Mouse (Mus musculus): ENCODE results near the gene Haspin. TPM values are rescaled to one million over a fixed set of nuclear protein-coding genes. Genes with fewer than 3 reads are reported as not detected.

Gene Haspin
- polyA plus RNA-seq, 1 experiment = 14.0 TPM

- H3K36me3 ChIP-seq (ENCODE audit: control insufficient read depth, insufficient read depth, low read length, poor library complexity, severe bottlenecking) = no peaks in the 10 kb centered on the region
- no peak for TF ChIP-seq EP300 (IDR thresholded peaks at IDR 0.05; ENCODE audit: insufficient read depth, low read depth, low read length)
- TF ChIP-seq POLR2A (IDR thresholded peaks at IDR 0.05; ENCODE audit: insufficient read depth, low read length) = no peak
- TF ChIP-seq CTCF (IDR thresholded peaks at IDR 0.05; ENCODE audit: low read depth, low read length) = no peak
- no peaks in the 10 kb centered on the region for H3K9me3 ChIP-seq (replicated peaks; ENCODE audit: control insufficient read depth, insufficient read depth, low read length, poor library complexity, severe bottlenecking)
- no peak overlapping the region for H3K9ac ChIP-seq (ENCODE audit: low read depth, poor library complexity, severe bottlenecking)
- peaks cover 2% of the 10 kb centered on the region for H3K4me1 ChIP-seq (ENCODE audit: control insufficient read depth, insufficient read depth, low read length)
- H3K4me3 ChIP-seq (ENCODE audit: low read depth, low read length) = no peak overlapping the region
- H3K27me3 ChIP-seq (ENCODE audit: control insufficient read depth, insufficient read depth, low read length, poor library complexity, severe bottlenecking) = no peaks in the 10 kb centered on the region
- H3K27ac ChIP-seq (ENCODE audit: insufficient read depth, low read length) = peak overlapping the region; percentile 53; the same call in 1 of the 2 replicates
Measured at GRCm38 (mm10) chr11:73148209-73148608, 10.1 kb upstream of the Haspin start.

GRCm38 (mm10) chr11:73146975-73147365 lies 8.9 kb upstream of the Haspin start:
- Histone ChIP-seq H3K27me3 (ENCODE audit: control insufficient read depth, insufficient read depth, low read length, poor library complexity, severe bottlenecking) (no peaks in the 10 kb centered on the region), H3K4me3 (ENCODE audit: low read depth, low read length) (no peak overlapping the region), H3K4me1 (ENCODE audit: control insufficient read depth, insufficient read depth, low read length) (peaks cover 2% of the 10 kb centered on the region), H3K9ac (ENCODE audit: low read depth, poor library complexity, severe bottlenecking) (peak overlapping the region; percentile 22; the same call in 1 of the 2 replicates), H3K9me3 (replicated peaks; ENCODE audit: control insufficient read depth, insufficient read depth, low read length, poor library complexity, severe bottlenecking) (no peaks in the 10 kb centered on the region), H3K36me3 (ENCODE audit: control insufficient read depth, insufficient read depth, low read length, poor library complexity, severe bottlenecking) (no peaks in the 10 kb centered on the region), H3K27ac (ENCODE audit: insufficient read depth, low read length) (no peak overlapping the region)
- no peak for TF ChIP-seq CTCF (IDR thresholded peaks at IDR 0.05; ENCODE audit: low read depth, low read length)
- TF ChIP-seq EP300 (IDR thresholded peaks at IDR 0.05; ENCODE audit: insufficient read depth, low read depth, low read length) = 0 out of 2 replicates have a peak, but pooled peaks have one; percentile 12

- Histone ChIP-seq H3K4me3 (ENCODE audit: low read depth, low read length) (no peak overlapping the region), H3K27me3 (ENCODE audit: control insufficient read depth, insufficient read depth, low read length, poor library complexity, severe bottlenecking) (no peaks in the 10 kb centered on the region), H3K9me3 (replicated peaks; ENCODE audit: control insufficient read depth, insufficient read depth, low read length, poor library complexity, severe bottlenecking) (no peaks in the 10 kb centered on the region), H3K4me1 (ENCODE audit: control insufficient read depth, insufficient read depth, low read length) (peaks cover 2% of the 10 kb centered on the region), H3K36me3 (ENCODE audit: control insufficient read depth, insufficient read depth, low read length, poor library complexity, severe bottlenecking) (no peaks in the 10 kb centered on the region), H3K9ac (ENCODE audit: low read depth, poor library complexity, severe bottlenecking) (0 out of 2 replicates have a peak overlapping the region, but pooled peaks have one; percentile 22), H3K27ac (ENCODE audit: insufficient read depth, low read length) (peak overlapping the region; percentile 7)
- TF ChIP-seq CTCF (IDR thresholded peaks at IDR 0.05; ENCODE audit: low read depth, low read length) (no peak), POLR2A (IDR thresholded peaks at IDR 0.05; ENCODE audit: insufficient read depth, low read length) (no peak), EP300 (IDR thresholded peaks at IDR 0.05; ENCODE audit: insufficient read depth, low read depth, low read length) (no peak)
Measured at GRCm38 (mm10) chr11:73146026-73146974, 8.2 kb upstream of the Haspin start.

- TF ChIP-seq POLR2A (IDR thresholded peaks at IDR 0.05; ENCODE audit: insufficient read depth, low read length) = no peak
- TF ChIP-seq EP300 (IDR thresholded peaks at IDR 0.05; ENCODE audit: insufficient read depth, low read depth, low read length) = no peak
- no peak for TF ChIP-seq CTCF (IDR thresholded peaks at IDR 0.05; ENCODE audit: low read depth, low read length)
- Histone ChIP-seq H3K27me3 (ENCODE audit: control insufficient read depth, insufficient read depth, low read length, poor library complexity, severe bottlenecking) (no peaks in the 10 kb centered on the region), H3K4me1 (ENCODE audit: control insufficient read depth, insufficient read depth, low read length) (peaks cover 2% of the 10 kb centered on the region), H3K36me3 (ENCODE audit: control insufficient read depth, insufficient read depth, low read length, poor library complexity, severe bottlenecking) (no peaks in the 10 kb centered on the region), H3K27ac (ENCODE audit: insufficient read depth, low read length) (no peak overlapping the region), H3K9me3 (replicated peaks; ENCODE audit: control insufficient read depth, insufficient read depth, low read length, poor library complexity, severe bottlenecking) (no peaks in the 10 kb centered on the region), H3K9ac (ENCODE audit: low read depth, poor library complexity, severe bottlenecking) (no peak overlapping the region), H3K4me3 (ENCODE audit: low read depth, low read length) (no peak overlapping the region)
Measured at GRCm38 (mm10) chr11:73144261-73144681, 6.2 kb upstream of the Haspin start.

GRCm38 (mm10) chr11:73137116-73137515 lies 978 bp downstream of the Haspin start:
- TF ChIP-seq EP300 (IDR thresholded peaks at IDR 0.05; ENCODE audit: insufficient read depth, low read depth, low read length) (no peak), POLR2A (IDR thresholded peaks at IDR 0.05; ENCODE audit: insufficient read depth, low read length) (no peak), CTCF (IDR thresholded peaks at IDR 0.05; ENCODE audit: low read depth, low read length) (no peak)
- Histone ChIP-seq H3K4me3 (ENCODE audit: low read depth, low read length) (peak overlapping the region; percentile 93), H3K27ac (ENCODE audit: insufficient read depth, low read length) (no peak overlapping the region), H3K36me3 (ENCODE audit: control insufficient read depth, insufficient read depth, low read length, poor library complexity, severe bottlenecking) (peaks cover 42% of the 10 kb centered on the region), H3K9ac (ENCODE audit: low read depth, poor library complexity, severe bottlenecking) (peak overlapping the region; percentile 93), H3K27me3 (ENCODE audit: control insufficient read depth, insufficient read depth, low read length, poor library complexity, severe bottlenecking) (no peaks in the 10 kb centered on the region), H3K9me3 (replicated peaks; ENCODE audit: control insufficient read depth, insufficient read depth, low read length, poor library complexity, severe bottlenecking) (peaks cover 14% of the 10 kb centered on the region; the same call in 1 of the 2 replicates), H3K4me1 (ENCODE audit: control insufficient read depth, insufficient read depth, low read length) (no peaks in the 10 kb centered on the region)

- Histone ChIP-seq H3K4me3 (ENCODE audit: low read depth, low read length) (no peak overlapping the region; the same call in 1 of the 2 replicates), H3K9me3 (replicated peaks; ENCODE audit: control insufficient read depth, insufficient read depth, low read length, poor library complexity, severe bottlenecking) (peaks cover 14% of the 10 kb centered on the region; the same call in 1 of the 2 replicates), H3K27me3 (ENCODE audit: control insufficient read depth, insufficient read depth, low read length, poor library complexity, severe bottlenecking) (no peaks in the 10 kb centered on the region), H3K4me1 (ENCODE audit: control insufficient read depth, insufficient read depth, low read length) (no peaks in the 10 kb centered on the region), H3K36me3 (ENCODE audit: control insufficient read depth, insufficient read depth, low read length, poor library complexity, severe bottlenecking) (peaks cover 42% of the 10 kb centered on the region), H3K27ac (ENCODE audit: insufficient read depth, low read length) (no peak overlapping the region), H3K9ac (ENCODE audit: low read depth, poor library complexity, severe bottlenecking) (peak overlapping the region; percentile 93)
- TF ChIP-seq POLR2A (IDR thresholded peaks at IDR 0.05; ENCODE audit: insufficient read depth, low read length) (no peak), CTCF (IDR thresholded peaks at IDR 0.05; ENCODE audit: low read depth, low read length) (no peak), EP300 (IDR thresholded peaks at IDR 0.05; ENCODE audit: insufficient read depth, low read depth, low read length) (no peak)
Measured at GRCm38 (mm10) chr11:73136587-73136986, 1.5 kb downstream of the Haspin start.
